Mouse (Mus musculus) heart, adult 2 months (tissue): ENCODE results near the gene Ifi27l2b.
"Not testable (repeated sequence)": the region's sequence is repeated elsewhere in the genome, so short reads cannot be mapped to it uniquely, and the experiment has no call there.

Experiments
- CTCF ChIP-seq: fragments of 200-600 bp; IDR thresholded peaks from 2 replicates; pipeline ENCODE4 v1.8.1; 2022; ENCODE audit warnings: antibody characterized with exemption, mild to moderate bottlenecking, moderate library complexity
- EP300 ChIP-seq: fragments of 200-500 bp; IDR thresholded peaks from 2 replicates; pipeline ENCODE4 v1.6.1; 2011; ENCODE audit warnings: low read depth, low read length, control low read depth; ENCODE audit not compliant: insufficient read depth

DNA sequence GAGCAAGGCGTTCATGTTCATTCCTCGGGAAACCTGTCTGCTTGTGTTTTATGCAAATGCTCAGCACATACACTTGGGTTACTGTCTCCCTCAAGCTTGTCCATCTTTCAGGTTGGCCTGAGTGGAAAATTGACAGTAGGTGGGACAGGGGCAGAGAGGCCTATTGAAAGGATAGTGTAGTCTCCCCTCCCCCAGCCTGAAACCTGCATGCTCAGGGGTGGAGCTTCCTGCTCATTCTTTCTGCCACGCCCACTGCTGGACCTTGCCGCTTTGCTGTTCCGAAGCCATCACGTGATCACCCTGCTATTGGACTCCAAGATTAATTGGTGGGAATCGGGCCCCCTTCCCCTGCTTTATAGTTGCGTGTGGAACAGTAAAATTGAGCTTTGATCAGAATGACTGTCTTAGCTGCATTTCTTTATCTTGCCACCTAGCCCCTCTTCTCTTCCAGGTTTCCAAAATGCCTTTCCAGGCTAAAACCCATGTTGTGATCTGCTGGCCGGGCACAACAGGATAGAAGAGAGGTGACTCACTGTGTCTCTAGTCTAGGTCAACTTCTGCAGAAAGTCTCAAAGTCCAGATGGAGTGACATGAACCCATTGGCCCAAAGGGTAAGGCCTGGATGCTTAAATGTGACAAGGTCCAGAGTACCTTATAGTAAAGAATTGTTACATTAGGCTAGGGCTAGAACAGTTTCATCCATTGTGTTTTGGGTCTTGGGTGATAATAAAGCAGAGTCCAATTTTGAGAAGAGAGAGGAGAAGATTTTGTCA, 27.4 kb upstream of the Ifi27l2b start:
- not testable (repeated sequence) for TF ChIP-seq CTCF, EP300
